Mouse (Mus musculus): ENCODE measurements at regions not wholly inside any gene's neighbourhood (a gene's known extent, or its start where the extent isn't known, plus 50 kb on each side); places are given as distances from the start of the nearest gene placed in this dataset.

DNA sequence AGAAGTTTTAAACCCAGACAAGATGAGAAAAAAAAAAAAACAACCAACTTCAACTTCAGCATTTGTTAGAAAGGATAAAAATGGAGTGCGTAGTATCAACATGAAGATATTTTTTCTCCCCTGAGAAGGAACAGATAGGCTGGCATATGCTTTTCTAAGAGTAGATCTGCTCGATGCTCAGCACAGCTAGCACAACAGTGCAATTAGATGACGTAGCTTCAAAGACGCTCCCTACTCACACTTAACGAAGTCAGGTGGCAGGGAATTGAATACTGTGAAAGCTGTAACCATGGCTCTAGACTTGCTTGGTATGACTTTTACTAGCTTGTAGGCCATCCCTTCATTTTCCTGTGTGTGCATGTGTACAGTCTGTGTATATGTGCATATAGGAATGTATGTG, 299.5 kb downstream of the Tmem182 start:
- no peak for DNase-seq (ENCODE audit: low spot score)

DNA sequence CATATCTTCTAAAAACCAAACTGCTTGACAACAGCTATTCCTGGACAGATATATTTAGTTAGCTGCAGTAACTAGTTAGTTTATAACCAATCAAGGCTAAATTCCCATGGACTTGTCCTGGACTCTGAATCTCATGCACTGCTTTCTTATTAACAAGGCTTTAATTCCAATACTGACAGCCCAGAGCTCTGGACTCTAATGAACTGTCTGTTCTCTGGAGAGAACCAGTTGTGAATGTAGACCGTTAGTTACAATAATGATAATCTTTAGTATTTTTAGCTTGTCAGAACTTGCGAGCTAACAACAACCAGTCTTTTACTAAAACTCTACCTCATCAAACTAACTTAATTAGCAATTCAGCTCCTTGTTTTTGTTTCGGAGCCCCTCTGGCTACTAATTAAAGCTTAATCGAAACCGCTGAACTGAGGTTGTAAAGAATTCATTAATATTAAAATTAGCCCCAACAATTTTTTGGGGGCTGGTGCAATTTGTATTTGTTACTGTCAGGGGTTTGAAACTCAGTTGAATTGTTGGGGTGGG, 316.3 kb downstream of the Tmem182 start:
- no peak for DNase-seq (ENCODE audit: low spot score)

DNA sequence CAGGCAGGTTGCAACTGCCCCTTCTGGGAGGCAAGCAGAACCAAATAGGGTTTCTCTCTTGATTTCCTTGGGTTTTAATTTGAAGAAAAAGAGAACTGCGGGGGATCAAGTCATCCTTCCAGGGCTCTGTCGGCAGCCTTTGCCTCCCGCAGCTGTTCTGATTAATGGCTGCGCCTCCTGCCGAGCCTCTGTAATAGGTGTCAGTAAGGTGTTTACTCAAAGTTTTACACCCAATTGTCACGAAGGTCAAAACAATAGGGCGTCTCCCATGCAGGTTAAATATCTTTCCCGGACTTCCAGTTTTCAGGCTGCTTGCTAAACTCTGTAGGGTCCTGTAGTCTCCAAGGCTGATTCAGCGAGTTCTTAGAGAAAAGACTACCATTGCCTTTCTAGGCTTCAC, 326.0 kb downstream of the Tmem182 start:
- no peak for DNase-seq (ENCODE audit: low spot score)

DNA sequence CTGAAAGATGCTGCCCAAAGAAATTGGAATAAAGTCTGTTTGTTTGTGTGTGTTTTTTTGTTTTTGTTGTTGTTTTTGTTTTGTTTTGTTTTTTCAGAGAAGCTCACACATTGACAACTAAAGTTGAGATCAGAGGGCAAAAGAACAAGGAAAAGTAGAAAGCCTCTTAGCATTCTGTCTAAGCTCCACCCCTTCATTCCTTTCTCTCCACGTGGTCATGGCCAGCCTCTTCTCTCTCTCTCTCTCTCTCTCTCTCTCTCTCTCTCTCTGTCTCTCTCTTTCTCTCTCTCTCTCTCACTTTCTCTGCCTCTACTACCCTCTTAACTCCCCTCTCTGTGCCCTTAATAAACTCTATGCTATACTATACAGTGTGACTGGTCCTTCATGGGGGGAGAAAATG, 327.7 kb downstream of the Tmem182 start:
- no peak for DNase-seq (ENCODE audit: low spot score)

DNA sequence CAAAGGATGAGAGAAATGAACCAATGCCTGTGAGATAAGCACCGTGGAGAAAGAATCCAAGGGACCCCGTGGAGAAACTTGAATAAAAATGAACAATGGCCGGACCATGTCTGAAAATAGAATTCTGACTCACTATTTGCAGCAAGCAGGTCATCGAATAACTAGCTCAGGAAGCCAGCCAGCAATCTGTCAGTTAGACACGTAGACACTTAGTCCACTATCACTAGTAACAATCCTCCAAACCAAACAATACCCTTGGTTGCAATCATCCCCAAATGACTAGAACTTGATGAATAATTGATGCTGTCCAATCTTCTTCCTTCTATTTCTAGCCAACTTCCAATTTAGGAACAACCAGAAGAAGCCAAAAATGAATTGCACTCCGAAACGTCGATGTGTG, 328.5 kb downstream of the Tmem182 start:
- DNase-seq (ENCODE audit: low spot score): no peak

DNA sequence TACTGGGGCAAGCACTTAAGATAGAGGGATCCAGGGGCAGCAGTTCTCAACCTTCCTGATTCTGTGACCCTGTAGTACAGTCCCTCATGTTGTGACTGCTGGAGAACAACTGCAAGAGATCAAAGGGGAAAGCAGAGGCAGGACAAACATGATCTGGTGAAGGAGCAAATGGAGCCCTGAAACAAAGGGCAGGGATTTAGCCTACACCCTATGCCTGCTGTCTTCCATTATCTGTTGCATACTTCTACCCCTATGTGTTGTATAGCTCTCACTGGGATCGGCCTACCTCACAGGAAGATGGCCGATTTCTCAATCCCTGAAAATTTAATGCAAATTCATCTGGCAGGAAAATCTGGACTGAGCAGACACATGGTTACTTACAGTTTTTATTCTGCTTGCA, 334.3 kb downstream of the Tmem182 start:
- DNase-seq (ENCODE audit: low spot score): no peak

DNA sequence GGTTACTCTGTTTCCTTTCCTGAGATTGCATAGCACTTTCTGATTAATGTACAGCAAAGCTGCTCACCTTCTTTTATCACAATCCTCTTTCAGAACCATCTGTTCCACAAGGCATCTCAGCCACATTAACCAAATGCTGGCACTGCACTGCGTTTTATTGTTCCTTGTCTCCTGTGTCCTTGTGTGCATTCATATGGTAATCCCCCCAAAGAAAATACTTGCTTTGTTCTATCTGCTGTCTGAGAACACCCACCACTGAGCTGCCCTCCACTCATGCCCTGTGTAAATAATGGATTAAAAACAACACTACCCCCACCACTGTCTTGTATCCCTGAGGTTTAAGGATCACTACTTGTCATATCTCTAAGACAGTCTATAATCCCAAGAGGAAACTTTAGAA, 335.1 kb downstream of the Tmem182 start:
- no peak for DNase-seq (ENCODE audit: low spot score)

DNA sequence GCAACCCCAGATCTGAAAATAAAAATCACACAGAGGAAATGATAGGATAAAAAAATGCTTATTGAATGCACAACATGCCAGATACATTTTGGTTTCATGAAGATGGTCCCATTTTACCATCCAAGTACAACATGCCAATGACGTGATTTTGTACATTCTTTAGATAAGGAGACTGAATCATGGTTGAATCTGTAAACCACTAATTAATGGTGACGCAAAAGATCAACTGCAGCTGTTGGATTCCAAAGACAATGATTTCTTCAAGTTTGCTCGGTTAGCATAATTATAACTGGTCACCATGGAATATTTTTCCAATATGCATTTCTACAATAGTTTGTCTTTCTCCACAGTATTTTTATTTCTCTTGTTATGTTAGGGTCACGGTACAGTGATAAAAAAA, 336.6 kb downstream of the Tmem182 start:
- no peak for DNase-seq (ENCODE audit: low spot score)

DNA sequence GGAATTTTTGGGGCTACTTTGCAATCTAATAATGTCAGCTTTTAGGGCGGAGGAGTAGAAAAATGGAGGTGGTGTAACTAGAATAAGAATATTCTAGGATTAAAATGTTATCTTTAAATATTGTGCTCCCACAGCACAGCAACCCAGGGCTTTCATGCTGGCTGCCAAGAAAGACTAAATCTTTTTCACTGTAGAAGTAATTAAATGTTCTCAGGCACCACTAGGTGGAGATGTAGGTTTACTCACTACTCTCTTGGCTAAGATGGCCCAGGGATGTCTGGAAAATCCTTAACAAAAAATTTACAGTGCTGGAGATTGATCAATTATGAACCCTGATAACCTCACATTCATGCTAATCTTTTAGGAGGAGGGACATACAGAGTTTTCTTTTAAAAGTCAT, 347.1 kb downstream of the Tmem182 start:
- no peak for DNase-seq (ENCODE audit: low spot score)

DNA sequence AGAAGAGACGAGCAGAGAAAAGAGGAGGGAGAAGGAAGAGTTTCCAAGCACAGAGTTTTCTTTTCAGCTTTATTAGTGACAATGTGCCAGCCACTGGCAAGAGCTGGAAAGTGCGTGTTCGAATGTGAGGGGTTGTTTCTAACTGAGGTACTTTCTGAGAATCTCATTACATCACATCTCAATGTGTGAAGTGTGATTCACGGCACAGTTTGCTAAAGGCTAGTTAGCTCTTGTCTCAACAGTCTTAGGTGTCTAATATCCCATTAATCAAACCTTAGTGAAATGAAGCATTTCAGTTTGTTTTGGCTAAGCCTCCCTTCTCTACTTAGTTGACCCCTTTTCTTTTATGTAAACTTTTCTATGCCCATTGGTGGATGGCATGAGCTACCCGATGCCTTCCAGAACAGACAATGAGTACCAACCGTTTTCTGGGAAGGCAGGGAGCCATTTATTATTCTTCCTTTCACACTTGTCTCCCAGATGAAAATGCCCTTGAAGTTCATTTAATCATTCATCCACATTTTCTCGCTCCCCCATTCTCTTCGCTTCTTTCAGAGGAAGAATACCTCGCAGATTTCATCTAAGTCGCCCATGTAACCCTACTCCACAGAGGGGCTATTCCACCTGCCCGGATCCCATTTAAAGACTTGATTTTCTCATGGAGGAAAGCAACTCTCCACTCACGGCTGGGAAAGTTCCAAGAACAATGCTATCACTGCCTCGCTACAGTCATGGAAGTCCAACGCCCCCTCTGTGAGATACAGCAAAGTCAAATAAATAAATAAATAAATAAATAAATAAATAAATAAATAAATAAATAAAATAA, 348.0 kb downstream of the Tmem182 start:
- DNase-seq (ENCODE audit: low spot score): no peak

DNA sequence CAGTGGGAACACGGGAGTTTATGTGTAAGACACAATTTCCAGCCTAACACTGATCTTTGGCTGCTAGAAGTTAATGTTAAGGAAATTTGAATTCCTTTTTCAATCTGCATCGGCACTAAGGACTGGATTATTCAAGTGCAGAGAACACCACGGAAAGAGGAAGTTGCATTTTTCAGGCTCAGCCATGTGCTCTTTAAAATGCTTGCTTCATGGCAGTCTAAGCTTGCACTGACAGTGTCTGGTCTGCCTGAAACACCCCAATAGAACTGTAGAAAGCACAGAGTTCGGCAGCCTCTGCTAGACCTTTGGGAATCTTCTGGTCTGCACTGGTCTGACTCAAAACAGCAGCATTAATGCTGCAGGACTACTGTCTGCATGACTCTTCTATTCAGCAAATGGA, 348.8 kb downstream of the Tmem182 start:
- no peak for DNase-seq (ENCODE audit: low spot score)

DNA sequence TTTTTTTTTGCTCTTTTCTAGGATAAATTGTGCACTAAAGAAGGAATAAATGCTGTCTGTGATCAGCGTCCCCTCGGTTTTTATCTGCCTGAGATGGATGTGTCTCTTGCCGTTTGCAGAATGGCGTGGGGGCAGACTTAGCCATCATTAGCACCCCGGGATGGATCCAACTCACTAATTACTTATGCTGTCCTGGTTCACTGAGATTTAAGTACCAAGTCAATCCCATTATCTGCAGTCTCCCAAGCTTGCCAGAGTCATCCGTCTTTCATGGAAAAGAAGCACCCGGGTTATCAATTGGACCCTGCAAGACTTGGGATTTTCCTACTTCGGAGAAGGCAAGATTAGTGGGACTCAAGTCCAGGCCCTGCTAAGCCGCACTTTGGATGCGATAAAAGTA, 351.5 kb downstream of the Tmem182 start:
- DNase-seq (ENCODE audit: low spot score): no peak

DNA sequence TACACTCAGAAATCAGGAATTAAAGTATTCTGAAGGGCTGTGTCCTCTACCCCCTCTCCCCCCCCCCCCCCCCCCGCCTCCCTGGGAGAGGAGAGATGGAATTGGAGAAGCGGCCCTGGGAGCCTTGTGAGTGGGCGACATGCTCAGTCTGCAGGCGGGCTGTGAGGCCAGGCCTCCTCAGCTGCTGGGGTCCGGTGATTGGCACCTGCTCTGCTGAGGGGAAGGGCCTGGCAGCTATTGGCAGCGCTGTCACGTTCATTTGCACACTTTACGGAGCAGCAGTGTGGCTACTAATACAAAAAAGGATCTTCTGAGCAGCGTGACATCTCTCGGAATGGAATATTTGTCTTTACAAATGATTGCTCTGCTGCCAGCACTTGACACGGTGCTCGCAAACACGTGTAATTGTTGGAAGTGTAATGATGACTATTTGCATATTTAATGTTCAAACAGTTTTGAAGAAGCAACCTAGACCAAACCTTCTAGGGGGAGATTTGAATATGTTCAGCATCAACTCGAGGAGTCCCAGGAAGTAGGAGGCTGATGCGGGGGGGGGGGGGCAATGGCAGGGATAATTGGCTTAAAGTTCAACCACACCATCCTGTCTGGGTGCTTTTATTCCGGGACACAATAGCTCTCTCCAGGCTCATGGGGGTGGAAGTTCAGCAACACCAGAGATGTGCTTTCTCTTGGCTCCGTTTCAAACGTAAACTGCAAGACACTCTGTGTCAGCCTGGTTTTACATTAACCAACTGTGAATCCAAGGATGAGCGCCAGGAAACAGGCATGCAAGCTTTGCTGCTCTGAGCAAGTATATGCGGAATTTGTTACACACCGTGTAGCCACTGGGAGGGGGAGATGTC, 352.5 kb downstream of the Tmem182 start:
- no peak for DNase-seq (ENCODE audit: low spot score)

DNA sequence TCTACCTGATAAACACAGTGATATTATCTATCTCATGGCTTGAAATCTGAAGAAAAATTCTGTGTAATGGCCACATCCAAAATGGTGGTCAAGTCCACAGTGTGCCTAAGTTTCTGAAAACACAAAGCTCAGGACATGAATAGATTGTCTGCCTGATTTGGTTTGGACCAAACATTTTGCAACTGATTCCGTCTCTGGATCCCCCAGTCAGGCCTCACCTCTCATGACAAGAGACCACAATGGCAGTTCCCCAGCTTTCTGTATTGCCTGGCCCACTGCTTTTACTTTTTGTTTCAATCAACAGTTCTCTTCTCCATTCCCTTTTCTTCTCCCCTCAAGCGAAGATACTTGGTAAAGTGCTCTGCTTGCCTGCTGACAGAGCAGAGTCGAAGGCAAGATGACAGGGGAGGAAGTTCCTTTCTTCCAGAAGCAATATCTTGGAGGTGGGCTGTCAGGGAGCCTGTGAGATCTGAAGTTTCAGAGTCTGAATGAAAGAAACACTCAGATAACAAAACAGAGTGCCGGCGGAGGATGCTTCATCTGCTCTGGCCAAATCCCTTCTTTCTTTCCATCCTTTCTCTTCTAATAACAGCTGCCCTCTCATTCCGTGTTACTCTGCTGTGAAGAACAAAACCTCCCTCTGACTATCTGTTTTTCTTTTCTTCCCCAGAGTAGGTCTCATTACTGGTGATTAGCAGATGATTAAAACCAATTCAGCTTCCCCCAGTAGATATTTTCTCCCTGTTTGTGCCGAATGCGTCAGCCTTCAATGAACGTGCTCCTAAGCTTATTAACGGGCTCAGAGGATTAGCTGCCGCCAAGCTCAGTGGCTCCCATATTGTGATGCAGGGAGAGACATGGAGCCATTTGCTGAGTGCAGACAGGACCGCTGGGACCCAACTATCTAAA, 360.7 kb downstream of the Tmem182 start:
- no peak for DNase-seq (ENCODE audit: low spot score)

DNA sequence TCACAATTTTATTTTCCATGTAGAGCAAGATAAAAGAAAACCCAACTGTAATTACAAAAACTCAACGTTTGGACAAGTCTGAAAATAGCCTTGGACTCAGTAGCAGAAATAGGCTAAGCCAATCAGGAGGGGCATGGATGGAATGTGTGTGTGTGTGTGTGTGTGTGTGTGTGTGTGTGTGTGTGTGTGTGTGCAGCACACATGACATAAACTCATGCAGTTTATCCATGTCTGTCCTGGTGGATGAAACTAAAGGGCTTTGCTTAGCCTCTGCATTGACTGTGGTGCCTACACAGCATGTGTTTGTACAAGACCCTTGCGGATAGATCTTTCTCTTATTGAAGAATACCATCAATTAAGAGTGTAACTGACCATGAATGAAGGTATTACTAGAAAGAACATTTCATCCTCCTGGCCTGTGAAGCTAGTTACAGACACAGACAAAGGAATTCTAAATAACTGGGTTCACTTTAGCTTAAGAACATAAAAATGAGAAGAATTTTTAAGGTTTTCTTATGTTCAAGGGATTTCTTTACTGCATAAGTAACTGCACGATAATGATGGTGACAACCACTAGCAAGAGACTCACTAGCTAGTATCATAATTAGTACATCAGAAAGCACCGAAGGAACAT, 361.5 kb downstream of the Tmem182 start:
- no peak for DNase-seq (ENCODE audit: low spot score)

DNA sequence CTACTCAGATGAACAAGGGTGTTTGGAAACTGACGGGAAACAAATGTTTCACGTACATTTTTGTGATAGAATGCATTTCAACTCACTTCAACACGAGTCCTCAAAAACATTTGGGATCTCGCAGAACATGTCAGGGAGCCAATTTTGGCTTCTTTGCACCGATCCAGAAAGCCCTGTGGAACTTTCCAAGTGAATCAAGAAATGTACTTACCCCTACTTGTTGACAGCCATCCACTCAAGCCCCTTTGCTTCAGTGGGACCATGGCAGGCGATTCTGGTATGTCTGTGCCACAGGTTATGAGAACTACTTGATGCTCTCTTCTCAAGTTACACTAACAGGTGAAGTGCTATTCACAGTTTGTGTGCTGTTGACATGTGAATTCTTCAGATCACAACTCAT, 381.6 kb downstream of the Tmem182 start:
- no peak for DNase-seq (ENCODE audit: low spot score)

DNA sequence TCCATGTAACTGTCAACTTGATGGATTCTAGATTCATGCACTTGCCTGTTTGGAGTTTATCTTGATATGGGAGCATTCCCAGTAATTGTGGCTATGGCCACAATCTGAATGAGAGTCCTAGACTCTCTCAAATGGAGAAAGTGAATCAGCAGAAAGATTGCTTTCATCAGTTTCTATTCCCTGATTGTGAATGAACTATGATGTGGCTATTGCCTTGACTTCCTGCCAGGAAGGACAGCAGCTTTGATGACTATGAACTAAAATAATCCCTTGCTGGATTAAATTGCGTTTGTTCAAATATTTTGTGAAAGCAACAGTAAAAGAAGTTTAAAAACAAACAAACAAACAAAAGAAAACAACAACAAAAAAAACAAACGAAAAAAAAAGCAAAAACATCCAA, 407.5 kb downstream of the Tmem182 start:
- DNase-seq (ENCODE audit: low spot score): no peak

DNA sequence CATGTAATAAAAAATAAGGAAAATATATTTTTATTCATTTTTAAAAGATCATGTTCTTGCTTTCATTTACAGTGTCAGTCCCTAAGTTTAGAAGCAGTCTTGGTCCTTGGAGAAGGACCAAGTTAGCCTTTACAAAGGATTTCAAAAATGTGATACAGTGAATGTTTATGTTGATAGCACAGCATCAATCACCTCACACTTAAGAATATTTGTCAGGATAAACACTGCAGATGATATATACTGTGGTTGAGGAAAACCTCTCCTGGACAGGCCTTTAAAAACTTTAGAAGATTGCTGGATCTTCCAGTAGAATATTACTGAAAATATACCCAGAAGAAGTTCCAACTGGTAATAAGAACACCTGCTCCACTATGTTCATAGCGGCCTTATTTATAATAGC, 420.4 kb downstream of the Tmem182 start:
- no peak for DNase-seq (ENCODE audit: low spot score)

DNA sequence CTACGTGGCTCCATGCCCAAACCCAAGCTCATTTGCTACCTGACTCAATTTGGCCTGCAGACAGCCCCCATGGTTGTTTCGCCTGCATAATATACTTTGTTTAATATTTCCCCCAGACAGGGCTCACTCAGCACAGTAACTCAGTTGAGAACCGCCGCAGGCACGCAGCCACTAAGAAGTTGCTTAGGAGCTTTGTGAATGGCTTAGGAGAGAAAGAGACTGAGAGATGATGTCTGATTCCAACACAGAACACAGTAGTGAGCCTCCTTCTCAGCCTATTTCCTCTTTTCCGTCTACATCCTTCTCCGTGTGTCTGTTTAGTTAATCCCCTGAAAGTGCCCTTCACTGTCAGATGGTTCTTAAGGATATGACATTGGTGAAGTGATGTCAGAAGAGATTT, 429.9 kb downstream of the Tmem182 start:
- no peak for DNase-seq (ENCODE audit: low spot score)

DNA sequence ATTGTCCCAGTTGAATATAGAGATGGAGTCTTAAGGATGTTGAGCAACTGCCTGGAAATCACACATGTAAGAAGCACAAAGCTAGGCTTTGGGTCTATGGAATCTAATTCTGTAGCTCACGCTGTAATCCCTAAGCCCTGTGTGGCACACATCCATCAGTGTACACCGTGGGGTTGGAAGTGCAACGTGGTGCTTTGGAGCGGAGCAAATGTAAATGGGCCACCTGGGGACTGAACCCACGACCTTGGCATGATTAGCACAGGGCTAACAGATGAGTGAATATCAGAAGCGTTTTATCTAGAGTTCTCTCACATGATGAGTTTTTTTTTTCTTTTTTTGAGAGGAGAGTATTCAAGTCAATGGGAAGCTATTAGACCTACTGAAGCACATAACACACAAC, 437.6 kb downstream of the Tmem182 start:
- DNase-seq (ENCODE audit: low spot score): no peak

DNA sequence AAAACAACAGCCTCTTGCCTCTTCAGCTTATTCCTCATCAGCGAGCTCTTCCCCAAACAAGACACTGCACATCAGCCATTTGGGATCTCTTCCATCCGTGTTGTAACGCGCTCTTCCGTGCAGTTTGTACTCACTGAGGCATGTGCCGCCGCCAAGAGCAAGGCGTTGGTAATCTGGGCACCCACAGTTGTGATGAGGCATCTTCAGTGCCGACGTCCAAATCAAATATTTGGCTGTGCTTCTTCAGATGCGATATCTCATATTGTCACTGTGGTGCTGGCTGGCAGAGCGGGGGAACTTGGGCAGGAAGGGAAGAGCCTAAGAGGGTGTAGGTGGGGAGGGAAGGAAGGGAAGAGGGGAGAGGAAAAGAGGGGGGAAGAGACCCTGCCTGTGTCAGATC, 439.2 kb downstream of the Tmem182 start:
- no peak for DNase-seq (ENCODE audit: low spot score)

DNA sequence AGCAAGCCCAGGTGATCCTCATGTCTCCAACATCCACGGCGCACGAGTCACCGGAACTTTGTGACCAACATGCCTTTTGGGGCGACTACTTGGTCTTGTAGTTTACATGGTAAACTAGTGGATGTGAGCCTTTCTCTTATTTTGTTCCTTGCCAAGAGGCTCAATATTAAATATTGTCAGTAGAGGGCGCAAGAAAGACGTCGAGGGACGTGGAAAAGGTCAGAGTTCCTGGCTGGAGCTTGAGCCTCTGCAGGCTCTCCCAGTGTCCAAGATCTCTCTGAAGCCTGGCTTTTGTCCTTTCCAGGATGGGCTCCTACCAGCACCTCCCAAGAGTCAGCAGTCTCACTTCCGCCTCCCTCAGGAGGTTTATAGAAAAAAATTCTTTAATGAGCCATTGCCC, 458.8 kb downstream of the Tmem182 start:
- no peak for DNase-seq (ENCODE audit: low spot score)
